In the genomic region with DNA sequence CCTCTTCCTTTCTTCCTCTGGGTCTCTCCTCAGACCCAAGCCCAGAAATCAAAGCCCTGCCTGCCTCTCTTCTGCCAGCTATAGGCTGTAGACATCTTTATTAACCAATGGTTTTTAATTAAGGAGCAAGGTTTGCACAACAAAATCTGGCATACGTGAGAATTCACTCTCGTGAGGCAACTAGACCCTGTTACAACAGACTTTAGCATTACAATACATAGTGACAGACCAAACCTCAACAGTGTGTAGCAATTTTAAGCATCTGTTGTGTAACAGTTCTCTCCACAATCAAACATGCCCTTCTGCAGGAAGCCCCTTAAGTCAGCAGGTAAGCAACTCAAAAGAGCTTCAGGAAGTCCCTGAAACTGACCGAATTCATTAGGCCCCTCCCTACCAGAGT, we compare ENCODE assay signal across 18 mouse cellular contexts. TPM values are rescaled to one million over a fixed set of nuclear protein-coding genes. Genes with fewer than 3 reads are reported as not detected.
DNase-seq lines count a peak whose midpoint lies in the region; ATAC-seq lines count a peak whose summit lies in the region.
"Had no signal": no experiment of that assay in that cellular context is flagged by ENCODE, and none has a peak within 500 bp of the region (broad histone marks: within the 10 kb centered on the region; RNA-seq: fewer than 3 reads in every experiment).

No protein-coding gene starts in this region.

- H3K4me1 ChIP-seq in kidney, embryonic 15.5 days = peaks cover 13% of the 10 kb centered on the region
- peaks cover 12% of the 10 kb centered on the region for H3K4me1 ChIP-seq in kidney, embryonic 16.5 days (ENCODE audit: insufficient read depth, low read length)

- no peak overlapping the region for H3K9ac ChIP-seq in kidney, embryonic 15.5 days
- H3K9ac ChIP-seq in kidney, embryonic 16.5 days (replicated peaks; ENCODE audit: low read length) = no peak overlapping the region
- H3K9ac ChIP-seq: limb, embryonic 13.5 days; liver, embryonic 14.5 days had no signal

- DNase-seq in lung, postnatal 36 days = peak; percentile 40
- DNase-seq in lung, adult 18-20 months = no peak
- no peak for DNase-seq in right cerebral cortex, postnatal 14 days
- no peak for DNase-seq in adrenal gland, postnatal 4 days (ENCODE audit: low spot score in 2 of 2)
- DNase-seq: adrenal gland, postnatal 25 days; cerebellum, adult 9-10 months; kidney, adult 9 months; thymus, postnatal 36 days had no signal

- H3K4me2 ChIP-seq in kidney, embryonic 15.5 days = no peak overlapping the region
- no peak overlapping the region for H3K4me2 ChIP-seq in kidney, embryonic 16.5 days (replicated peaks; ENCODE audit: low read depth, low read length)
- H3K4me2 ChIP-seq: limb, embryonic 13.5 days had no signal

- H3K36me3 ChIP-seq in kidney, embryonic 15.5 days = no peaks in the 10 kb centered on the region
- no peaks in the 10 kb centered on the region for H3K36me3 ChIP-seq in kidney, embryonic 16.5 days (ENCODE audit: insufficient read depth, low read length)
- H3K36me3 ChIP-seq: heart, embryonic 10.5 days; limb, embryonic 13.5 days had no signal

- H3K27me3 ChIP-seq in kidney, embryonic 15.5 days = no peaks in the 10 kb centered on the region
- no peaks in the 10 kb centered on the region for H3K27me3 ChIP-seq in kidney, embryonic 16.5 days (ENCODE audit: insufficient read depth, low read length)
- H3K27me3 ChIP-seq: CH12.LX; limb, embryonic 13.5 days had no signal

- H3K9me3 ChIP-seq in kidney, embryonic 15.5 days (replicated peaks) = no peaks in the 10 kb centered on the region
- H3K9me3 ChIP-seq in kidney, embryonic 16.5 days (ENCODE audit: low read length) = no peaks in the 10 kb centered on the region
- H3K9me3 ChIP-seq: heart, embryonic 10.5 days; limb, embryonic 13.5 days had no signal

- peak overlapping the region; percentile 7; the same call in 1 of the 2 replicates for H3K27ac ChIP-seq in kidney, embryonic 15.5 days
- no peak overlapping the region for H3K27ac ChIP-seq in kidney, embryonic 16.5 days (ENCODE audit: low read length)
- H3K27ac ChIP-seq: heart, embryonic 10.5 days; limb, embryonic 13.5 days; liver, embryonic 14.5 days had no signal

- 90% methylated on average over 3 of the region's 3 CpGs for WGBS in kidney, embryonic 15.5 days
- 90% methylated on average over 3 of the region's 3 CpGs for WGBS in kidney, embryonic 16.5 days

- no peak overlapping the region for H3K4me3 ChIP-seq in kidney, embryonic 15.5 days (replicated peaks)
- H3K4me3 ChIP-seq in kidney, embryonic 16.5 days (ENCODE audit: low read length) = no peak overlapping the region
- H3K4me3 ChIP-seq: erythroblast, embryonic 14.5 days; heart, embryonic 10.5 days; limb, embryonic 13.5 days had no signal

- no peak for ATAC-seq in kidney, embryonic 15.5 days (replicated peaks; ENCODE audit: low FRiP score)
- ATAC-seq in kidney, embryonic 16.5 days (ENCODE audit: low FRiP score, low TSS enrichment) = no peak
- ATAC-seq in megakaryocyte, adult 5-6 weeks (ENCODE audit: poor library complexity, severe bottlenecking) = peak; percentile 39
- ATAC-seq: forebrain, embryonic 14.5 days; midbrain, embryonic 16.5 days had no signal

RNA-seq across cellular contexts. Expression of a gene that starts 3.8 kb away (rescaled TPM):
- polyA plus RNA-seq in kidney, embryonic 15.5 days (2015; fragmentation: Nextera tagmentation; extraction: Ambion mirVana) = 40.0 and 40.4 TPM in 2 replicates
- 42.8 and 44.5 TPM in 2 replicates for polyA plus RNA-seq in kidney, embryonic 16.5 days (2015; fragmentation: Nextera tagmentation; extraction: Ambion mirVana)
- total RNA-seq in megakaryocyte, adult 5-6 weeks (2015) = 83.1 and 104 TPM in 2 replicates
- 45.7 and 59.7 TPM in 2 replicates for total RNA-seq in megakaryocyte, adult 5-6 weeks (2017)
- 10 to 100 TPM; 31.3 to 33.9 TPM for total RNA-seq in adrenal gland, postnatal 4 days (2021)

RNA-seq across cellular contexts. Expression of a gene that starts 47.4 kb away (rescaled TPM):
- polyA plus RNA-seq in kidney, embryonic 15.5 days (2015; fragmentation: Nextera tagmentation; extraction: Ambion mirVana) = 97.4 and 104 TPM in 2 replicates
- polyA plus RNA-seq in kidney, embryonic 16.5 days (2015; fragmentation: Nextera tagmentation; extraction: Ambion mirVana) = 87.3 and 87.6 TPM in 2 replicates
- total RNA-seq in megakaryocyte, adult 5-6 weeks (2015) = 122 and 135 TPM in 2 replicates
- 101 and 102 TPM in 2 replicates for total RNA-seq in megakaryocyte, adult 5-6 weeks (2017)
- 10 to 100 TPM; 68.4 to 68.7 TPM for total RNA-seq in adrenal gland, postnatal 4 days (2021)
